Mouse (Mus musculus): Measurements from ENCODE around the gene Lyrm1.

Gene Lyrm1

DNA sequence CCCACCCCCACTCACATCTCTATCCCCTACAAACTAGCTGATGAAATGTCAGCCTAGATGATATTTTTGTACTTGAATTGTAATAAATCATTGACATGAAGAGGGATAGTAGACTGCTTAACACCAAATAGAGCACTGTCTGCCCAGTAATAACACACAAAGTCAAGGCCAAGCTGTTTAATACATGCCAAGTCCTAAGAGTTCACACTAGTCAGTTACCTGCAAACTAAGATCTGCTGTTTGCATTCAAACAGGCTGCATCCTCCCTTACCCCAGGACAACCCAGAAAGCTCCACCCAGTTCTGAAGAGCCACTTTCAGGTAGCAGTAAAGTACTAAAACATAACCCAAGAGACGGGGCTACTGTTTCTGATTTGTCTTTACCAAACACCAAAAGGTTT is 3.5 kb upstream of the Lyrm1 start:
- no peak for DNase-seq

DNA sequence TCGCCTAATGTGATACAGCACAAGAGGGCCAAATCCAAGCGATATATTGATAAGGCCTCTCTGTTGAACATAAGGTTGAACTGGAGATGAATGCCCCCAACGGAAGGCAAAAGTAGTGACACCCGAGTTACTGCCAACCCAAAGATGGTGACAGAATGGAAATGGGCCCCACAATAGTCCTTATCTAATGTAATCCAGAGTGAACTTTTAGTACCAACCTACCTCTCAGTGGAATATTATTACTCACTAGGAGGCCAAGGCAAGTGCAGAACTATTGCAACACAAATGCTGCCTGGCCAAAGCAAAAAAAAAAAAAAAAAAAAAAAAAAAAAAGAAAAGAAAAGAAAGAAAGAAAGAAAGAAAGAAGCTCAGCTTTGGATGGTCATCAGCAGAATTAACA is 2.9 kb upstream of the Lyrm1 start:
- no peak for DNase-seq

- no peak for DNase-seq
These were observed 680 bp upstream of the Lyrm1 start for GRCm38 (mm10) chr7:119894818-119895544.

GRCm38 (mm10) chr7:119897521-119898109 is 2.0 kb downstream of the Lyrm1 start:
- DNase-seq, result no peak

DNA sequence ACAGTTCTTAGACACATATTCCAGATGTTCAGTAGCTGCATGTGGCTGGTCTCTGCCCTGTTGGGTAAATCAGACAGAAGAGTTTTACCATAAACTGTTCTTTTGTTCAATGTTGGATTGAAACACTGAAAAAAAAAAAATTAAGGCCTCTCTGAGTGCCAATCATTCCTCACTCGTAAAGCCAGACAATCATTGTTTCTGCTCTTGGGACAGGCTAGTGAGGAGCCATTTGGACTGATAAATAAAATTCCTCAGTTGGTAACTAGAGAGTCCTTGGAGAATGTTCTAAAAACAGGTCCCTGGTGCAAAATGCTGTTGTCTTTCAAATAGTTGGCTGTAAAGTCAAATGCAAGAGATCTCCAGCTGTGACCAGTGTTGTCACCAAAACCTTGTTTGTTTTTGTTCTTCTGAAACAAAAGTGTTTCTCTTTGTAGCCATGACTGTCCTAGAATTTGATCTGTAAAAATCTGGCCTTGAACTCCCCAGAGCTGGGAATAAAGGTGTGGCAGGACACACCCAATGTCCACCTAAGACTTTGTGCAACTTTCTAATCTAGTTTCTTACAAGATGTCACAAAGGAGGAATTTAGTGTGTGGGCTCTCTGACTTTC is 2.7 kb downstream of the Lyrm1 start:
- no peak for DNase-seq

DNA sequence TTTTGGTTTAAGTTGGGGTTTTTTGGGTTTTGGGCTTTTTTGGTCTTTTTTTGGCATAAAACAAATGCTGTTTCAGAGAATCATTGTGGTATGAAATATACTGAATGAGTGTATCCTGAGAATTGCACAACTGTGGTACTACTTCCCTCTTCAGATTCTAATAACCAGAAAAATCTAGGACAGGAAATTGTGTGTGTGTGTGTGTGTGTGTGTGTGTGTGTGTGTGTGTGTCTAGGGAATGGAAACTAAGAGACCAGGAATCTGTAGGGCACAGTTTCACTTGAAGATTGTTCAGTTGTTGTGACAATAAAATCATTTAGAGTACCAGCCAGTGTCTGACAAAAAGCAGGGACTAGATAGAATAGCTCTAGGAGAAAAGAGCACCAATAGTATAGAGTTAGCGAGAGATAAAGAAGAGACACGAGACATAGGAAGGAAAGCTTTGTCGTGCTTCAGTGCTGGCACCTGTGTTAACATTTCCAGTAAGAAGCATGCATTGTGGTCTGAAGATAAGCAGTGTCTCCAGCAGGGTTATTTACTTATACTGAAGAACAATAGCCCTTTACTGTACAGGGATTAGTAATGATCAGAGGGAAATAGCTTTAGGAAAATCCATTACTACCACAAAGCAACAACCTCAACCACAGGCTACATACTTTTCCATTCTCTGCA is 3.9 kb downstream of the Lyrm1 start:
- DNase-seq, result no peak

GRCm38 (mm10) chr7:119906523-119907215 is 11.0 kb downstream of the Lyrm1 start:
- DNase-seq, result no peak

DNA sequence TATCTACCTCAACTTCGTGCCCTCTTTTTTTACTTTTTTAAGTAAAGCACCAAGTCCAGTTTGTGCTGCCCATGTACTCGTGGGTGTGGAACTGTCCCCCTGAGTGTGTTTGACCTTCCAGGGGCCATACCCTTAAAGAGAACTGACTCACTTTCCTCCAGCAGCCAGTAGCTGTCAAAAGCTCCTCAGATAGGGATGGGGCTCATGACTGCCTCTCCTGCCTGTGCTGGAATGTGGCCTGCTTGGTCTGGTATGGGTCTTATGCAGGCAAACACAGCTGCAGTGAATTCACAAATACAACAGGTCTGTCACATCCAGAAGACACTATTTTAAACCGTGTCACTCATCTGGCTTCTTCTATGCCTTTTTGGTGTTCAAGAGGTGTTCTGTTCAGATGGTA is 16.1 kb downstream of the Lyrm1 start:
- no peak for DNase-seq

DNA sequence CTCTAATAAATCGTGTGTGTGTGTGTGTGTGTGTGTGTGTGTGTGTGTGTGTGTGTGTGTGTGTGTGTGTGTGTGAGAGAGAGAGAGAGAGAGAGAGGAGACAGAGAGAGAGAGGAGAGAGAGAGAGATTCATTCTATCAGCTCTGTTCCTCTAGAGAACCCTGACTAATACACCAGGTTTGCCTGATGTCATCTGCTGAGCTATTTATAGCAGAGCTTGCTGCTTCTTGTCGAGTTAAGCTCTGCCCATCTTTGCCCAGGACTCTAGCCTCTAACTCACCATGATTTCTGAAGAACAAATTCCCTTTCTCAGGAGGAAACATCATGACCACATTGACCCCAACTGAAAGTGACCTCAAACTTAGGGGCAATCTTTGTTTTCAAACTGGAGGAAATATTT is 24.8 kb downstream of the Lyrm1 start:
- DNase-seq, result no peak

DNA sequence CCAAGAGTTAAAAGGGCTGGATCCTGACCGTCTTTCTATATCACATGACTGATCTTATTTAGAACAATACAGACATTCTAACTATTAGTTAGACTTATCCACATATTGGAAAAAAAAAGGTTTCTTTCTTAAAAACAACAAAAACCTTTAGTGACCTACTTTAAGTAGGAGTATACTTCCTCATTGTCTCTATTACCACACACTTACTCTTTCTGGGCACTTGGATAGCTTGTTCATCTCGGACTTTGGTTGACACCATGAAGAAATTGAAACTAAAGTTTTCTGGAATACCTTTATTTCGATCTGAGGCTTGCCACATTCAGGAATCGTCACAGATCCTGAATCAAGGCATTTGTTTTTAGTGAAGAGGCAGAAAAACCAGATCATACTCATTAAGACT is 25.4 kb downstream of the Lyrm1 start:
- DNase-seq, result no peak

DNA sequence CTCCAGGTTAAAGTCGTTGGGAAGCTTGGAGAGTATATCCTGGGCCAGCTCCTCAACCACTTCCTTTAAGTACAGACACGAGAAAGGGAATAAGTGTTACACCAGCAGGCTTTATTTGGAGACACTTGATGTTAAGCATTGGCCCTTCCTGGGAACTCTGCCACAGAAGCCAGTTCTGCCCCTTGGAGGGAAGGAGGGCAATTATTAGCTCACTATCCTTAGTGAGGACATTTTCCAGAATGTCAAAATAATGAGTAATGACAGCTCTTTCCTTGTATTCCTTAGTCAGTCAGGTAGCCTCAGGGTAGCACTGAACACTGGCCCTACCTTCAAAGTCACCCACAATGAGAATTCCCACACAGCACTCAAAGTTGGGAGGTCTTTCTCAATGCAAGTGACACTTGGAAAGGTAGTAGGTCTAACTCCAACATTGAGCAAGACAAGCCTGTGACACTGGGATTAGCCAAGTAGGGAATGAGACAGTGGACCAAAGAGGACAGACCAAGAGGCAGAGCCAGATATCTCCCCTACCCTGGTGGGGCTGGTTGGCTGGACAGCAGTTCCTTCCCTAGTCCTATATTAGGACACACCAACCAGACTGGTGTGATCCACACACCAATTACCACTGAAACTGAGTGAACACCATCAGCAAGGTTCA is 33.3 kb downstream of the Lyrm1 start:
- no peak for DNase-seq

DNA sequence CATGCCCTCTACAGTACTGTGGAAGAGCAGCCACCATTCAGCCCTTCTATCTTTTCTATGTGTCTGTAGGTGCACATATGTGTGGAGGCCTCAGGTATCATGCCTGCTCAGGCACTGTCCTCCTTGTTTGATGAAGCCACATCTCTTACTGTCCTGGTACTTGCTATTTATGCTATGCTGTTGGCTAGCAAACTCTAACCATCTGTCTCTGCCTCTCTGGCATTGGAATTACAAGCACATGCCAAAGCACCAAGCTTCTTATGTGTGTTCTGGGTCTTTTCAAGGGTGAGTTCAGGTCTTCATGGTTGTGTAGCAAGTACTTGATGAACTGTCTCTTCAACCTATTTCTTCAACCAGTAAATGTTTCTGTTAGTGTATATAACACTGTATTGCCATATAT is 40.7 kb downstream of the Lyrm1 start:
- no peak for DNase-seq

DNA sequence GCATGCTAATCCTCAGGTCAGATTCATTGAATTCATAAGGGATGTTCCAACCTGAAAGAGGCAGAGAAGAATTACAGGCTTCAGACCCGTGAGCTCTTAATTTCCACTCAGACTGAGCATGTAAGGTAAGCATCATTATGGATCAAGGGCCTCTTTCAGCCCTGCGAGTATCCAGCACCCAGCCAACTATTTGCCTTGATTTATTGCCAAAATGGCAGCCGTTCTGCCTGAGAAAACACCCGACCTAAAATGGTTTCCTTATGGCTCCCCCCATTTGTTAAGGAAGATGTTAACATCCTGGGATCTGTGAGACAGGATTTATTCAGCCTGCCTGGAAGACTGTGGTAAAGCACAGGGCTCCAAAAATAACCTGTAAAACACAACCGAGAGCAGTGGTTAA is 41.4 kb downstream of the Lyrm1 start:
- no peak for DNase-seq

DNA sequence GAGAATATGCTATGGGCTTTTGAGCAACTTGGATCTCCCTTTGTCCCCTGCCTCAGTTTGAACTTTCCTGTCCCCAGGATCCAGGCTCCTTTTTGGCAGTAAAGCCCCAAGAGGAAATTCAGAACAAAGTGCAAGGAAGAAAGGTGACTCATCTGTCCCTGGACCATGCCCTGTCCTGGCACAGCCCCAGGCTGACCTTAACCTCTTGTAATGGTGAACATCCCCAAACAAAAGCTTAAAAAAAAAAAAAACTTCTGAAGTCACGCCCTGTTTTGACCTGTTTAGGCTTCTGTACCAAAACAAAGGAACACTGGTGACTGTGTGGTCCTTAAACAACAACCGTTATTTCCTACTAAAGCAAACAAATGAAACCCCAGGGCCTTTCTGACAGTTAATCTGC is 45.9 kb downstream of the Lyrm1 start:
- no peak for DNase-seq

GRCm38 (mm10) chr7:119954047-119954446 is 58.4 kb downstream of the Lyrm1 start:
- no peak for DNase-seq

GRCm38 (mm10) chr7:119957421-119957820 is 61.8 kb downstream of the Lyrm1 start:
- no peak for DNase-seq

DNA sequence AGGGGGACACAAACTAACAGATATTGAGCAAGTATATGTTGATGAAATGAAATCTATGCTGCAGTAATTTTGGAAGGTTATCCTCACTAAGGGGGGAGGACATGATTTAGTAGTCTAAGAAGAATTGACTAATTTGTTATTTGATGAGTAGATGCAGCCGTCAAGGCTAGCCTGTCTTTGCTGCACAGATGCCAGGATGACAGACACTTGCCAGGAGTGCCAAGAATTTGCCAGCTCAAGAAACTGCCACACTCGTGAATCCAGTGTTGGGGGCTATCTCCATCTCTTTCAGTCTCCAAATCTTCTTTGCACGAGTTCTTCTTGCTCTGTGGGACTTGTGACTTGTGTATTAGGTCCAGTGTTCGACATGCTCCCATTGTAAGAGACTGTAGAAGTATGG is 63.4 kb downstream of the Lyrm1 start:
- DNase-seq, result no peak

DNA sequence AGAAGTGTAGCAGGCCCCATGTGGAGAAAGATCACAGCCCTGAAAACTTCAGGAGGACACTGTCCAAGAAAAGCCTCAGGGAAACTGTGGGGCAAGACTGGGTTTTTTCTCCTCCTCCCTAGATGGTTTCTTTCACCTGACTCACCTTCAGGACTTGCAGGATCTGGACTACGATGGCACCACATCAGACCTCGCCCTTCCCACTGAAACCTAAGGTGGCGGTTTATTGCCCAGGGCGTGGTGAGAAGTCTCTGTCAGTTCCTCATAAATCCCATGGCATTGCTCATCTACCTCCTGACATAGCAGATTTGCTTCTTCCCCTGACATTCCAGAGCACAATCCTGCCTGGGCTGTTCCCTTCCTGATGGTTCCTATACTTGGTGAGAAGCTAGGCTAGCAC is 63.8 kb downstream of the Lyrm1 start:
- no peak for DNase-seq

DNA sequence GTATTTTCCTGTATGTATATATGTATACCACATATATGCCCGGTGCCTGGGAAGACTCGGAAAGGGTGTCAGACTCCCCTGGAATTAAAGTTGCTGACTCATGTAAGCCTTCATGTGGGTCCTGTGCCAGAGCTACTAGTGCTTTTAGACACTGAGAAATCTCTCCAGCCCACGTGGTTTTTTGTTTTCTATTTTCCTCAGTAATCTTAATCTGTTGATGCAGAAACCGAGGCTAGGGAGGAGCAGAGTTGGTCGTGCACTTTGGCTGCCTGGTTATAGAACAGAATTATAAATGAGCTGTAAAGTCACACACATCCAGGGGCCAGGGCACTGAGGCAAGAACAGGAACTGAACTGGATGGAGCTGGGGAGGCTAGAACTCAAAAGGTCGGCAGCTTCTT is 64.3 kb downstream of the Lyrm1 start:
- no peak for DNase-seq

DNA sequence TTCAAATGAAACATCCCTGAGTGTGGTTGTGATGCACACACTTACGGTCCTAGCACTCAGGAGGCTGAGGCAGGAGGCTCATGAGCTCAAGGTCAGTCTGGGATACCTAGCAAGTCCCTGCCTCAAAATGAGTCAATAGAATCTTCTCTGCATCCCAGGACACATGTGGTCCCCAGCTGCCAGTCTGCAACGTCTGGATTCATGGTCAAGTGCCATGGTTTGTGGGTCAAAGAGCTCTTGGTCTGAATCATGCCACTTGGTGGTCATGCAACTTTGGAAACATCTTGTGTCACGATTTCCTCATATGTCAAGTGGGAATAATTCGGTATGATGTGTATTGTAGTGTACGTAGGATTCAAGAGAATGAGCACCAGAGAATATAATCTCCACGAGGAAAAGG is 64.9 kb downstream of the Lyrm1 start:
- DNase-seq, result no peak

- DNase-seq, result no peak
These were observed 65.4 kb downstream of the Lyrm1 start for GRCm38 (mm10) chr7:119961107-119961506.

DNA sequence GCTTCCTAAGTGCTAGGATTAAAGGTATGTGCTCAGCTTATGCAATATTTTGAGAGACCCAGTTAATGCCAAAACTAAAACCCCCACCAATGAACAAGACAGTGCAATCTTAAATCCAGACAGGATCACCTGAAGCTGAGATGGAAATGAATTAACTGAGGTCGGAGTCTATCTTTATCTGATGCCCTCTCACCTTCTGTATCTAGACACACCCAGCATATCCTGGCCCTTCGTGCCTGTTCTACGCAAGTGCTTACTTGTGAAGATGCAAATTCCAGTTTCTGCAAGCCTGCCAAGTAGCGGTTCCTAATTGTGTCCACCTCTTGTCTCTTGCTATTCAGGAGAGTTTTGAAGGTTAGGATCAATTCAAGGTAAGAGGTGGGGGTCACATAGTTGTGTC is 69.5 kb downstream of the Lyrm1 start:
- DNase-seq, result no peak

Measured in right cerebral cortex, postnatal 4 days (tissue).